Mouse (Mus musculus) ES-E14 (cell line): ENCODE results near the gene Lcp1. TPM values are rescaled to one million over a fixed set of nuclear protein-coding genes. Genes with fewer than 3 reads are reported as not detected.

Experiments used
- DNase-seq: peaks from one replicate; pipeline ENCODE4 v3.0.0-alpha.2; 2013; ENCODE audit warnings: low read depth, low spot score
- H3K27ac ChIP-seq: 2 replicates; pipeline ENCODE4 v1.5.1; 2012; ENCODE audit warnings: low read depth, mild to moderate bottlenecking, low read length, moderate library complexity, mixed read lengths; ENCODE audit not compliant: poor library complexity, insufficient read depth, severe bottlenecking
- H3K36me3 ChIP-seq: 2 replicates; pipeline ENCODE4 v1.6.1; 2012; ENCODE audit warnings: mild to moderate bottlenecking, low read length, moderate library complexity, mixed read lengths; ENCODE audit not compliant: control insufficient read depth, poor library complexity, insufficient read depth, severe bottlenecking
- H3K4me1 ChIP-seq, 2 experiments: fragments of 150-350 bp in 1 of 2; sonication (generic) in 1 of 2; 2 replicates each; pipeline ENCODE4 v1.6.1; 2012; ENCODE audit warnings: low read length in 2 of 2, mild to moderate bottlenecking in 1 of 2, mixed read lengths in 1 of 2; ENCODE audit not compliant: control insufficient read depth in 2 of 2, insufficient read depth in 2 of 2, poor library complexity in 1 of 2
- H3K4me3 ChIP-seq, 2 experiments: fragments of 150-350 bp in 1 of 2; sonication (generic) in 1 of 2; 2 replicates each; pipeline ENCODE4 v1.5.1; 2012; ENCODE audit warnings: low read length in 2 of 2, low read depth in 1 of 2, mild to moderate bottlenecking in 1 of 2, mixed read lengths in 1 of 2; ENCODE audit not compliant: insufficient read depth in 1 of 2, poor library complexity in 1 of 2, severe bottlenecking in 1 of 2
- H3K9ac ChIP-seq: 2 replicates; pipeline ENCODE4 v1.6.1; 2012; ENCODE audit warnings: low read depth, mild to moderate bottlenecking, low read length, mixed read lengths; ENCODE audit not compliant: poor library complexity, insufficient read depth, severe bottlenecking
- H3K9me3 ChIP-seq: fragments of 150-350 bp; sonication (generic); 2 replicates; pipeline ENCODE4 v1.6.1; 2012; ENCODE audit warnings: low read depth, mild to moderate bottlenecking, low read length; ENCODE audit not compliant: control insufficient read depth, insufficient read depth
- CHD2 ChIP-seq: IDR thresholded peaks from 2 replicates; pipeline ENCODE4 v1.6.1; 2014; ENCODE audit warnings: mild to moderate bottlenecking, low read depth, low read length, inconsistent platforms
- HCFC1 ChIP-seq: IDR thresholded peaks from 2 replicates; pipeline ENCODE4 v1.6.1; 2012; ENCODE audit warnings: low read length, inconsistent platforms, borderline replicate concordance; ENCODE audit not compliant: insufficient read depth
- MAFK ChIP-seq: IDR thresholded peaks from 2 replicates; pipeline ENCODE4 v1.6.1; 2014; ENCODE audit warnings: mild to moderate bottlenecking, low read depth, low read length, inconsistent platforms; ENCODE audit not compliant: insufficient read depth
- ZC3H11A ChIP-seq: IDR thresholded peaks from 2 replicates; pipeline ENCODE4 v1.6.1; 2012; ENCODE audit warnings: low read depth, mild to moderate bottlenecking, inconsistent platforms, low read length, borderline replicate concordance
- ZNF384 ChIP-seq: IDR thresholded peaks from 2 replicates; pipeline ENCODE4 v1.6.1; 2012; ENCODE audit warnings: low read depth, low read length, inconsistent platforms
- in situ Hi-C, 2 experiments: fragments of 600-800 bp; cut with MboI; formaldehyde crosslinking; loops; one replicate each; pipeline ENCODE4 v1.15.1; 2025; ENCODE audit warnings: low sequenced_read_pairs in 2 of 2, inconsistent platforms in 1 of 2; ENCODE audit not compliant: unreplicated experiment in 2 of 2
- total RNA-seq: library from RNA; depleted of rRNA; stranded (reverse); fragments of 300-350 nt; gene quantifications from 2 replicates; pipeline ENCODE4 v1.2.3, GENCODE M21; 2012

Lcp1 gene
- total RNA-seq, 1 experiment: 2.8 TPM

- no peak overlapping the region for H3K27ac ChIP-seq
- H3K9ac ChIP-seq: no peak overlapping the region
- H3K4me1 ChIP-seq: no peaks in the 10 kb centered on the region
- H3K4me3 ChIP-seq: no peak overlapping the region
- H3K36me3 ChIP-seq: no peaks in the 10 kb centered on the region
- TF ChIP-seq MAFK (no peak), CHD2 (no peak), HCFC1 (no peak), ZNF384 (no peak), ZC3H11A (no peak)
- DNase-seq: no peak
- H3K9me3 ChIP-seq: no peaks in the 10 kb centered on the region
- in situ Hi-C loops: no loop called here
These were observed 33.4 kb downstream of the Lcp1 start for GRCm38 (mm10) chr14:75164345-75164744.

DNA sequence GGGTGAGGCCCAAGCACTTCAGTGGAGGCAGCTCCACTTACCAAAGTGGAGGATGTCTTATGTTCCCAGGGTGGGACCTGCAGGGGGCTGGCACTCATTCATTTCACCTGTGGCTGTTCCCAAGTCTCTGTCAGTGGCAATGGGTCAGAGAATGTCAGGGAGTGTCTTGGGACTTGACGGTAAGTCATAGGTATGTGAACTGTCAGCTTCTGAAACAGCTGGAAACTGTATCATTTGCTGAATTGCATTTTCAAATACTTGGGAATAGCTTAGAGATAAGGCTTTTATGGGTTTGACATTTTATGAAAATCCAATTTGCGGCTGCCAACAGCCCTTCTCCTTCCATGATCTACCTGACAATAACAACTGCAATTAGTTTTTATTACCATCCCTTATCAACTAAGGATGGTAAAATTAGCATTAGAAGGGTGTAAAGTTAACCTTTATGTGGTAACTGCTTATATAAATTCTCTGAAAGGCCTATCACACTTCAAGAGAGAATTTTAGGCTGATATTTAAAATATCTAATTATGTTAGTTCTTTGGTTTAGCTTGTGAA lies 34.8 kb downstream of the Lcp1 start:
- no peak for DNase-seq
- no peaks in the 10 kb centered on the region for H3K9me3 ChIP-seq
- no peaks in the 10 kb centered on the region for H3K4me1 ChIP-seq
- H3K36me3 ChIP-seq: no peaks in the 10 kb centered on the region
- no peak overlapping the region for H3K4me3 ChIP-seq
- TF ChIP-seq HCFC1 (no peak), CHD2 (no peak), ZNF384 (no peak), MAFK (no peak), ZC3H11A (no peak)
- H3K27ac ChIP-seq: no peak overlapping the region
- no peak overlapping the region for H3K9ac ChIP-seq
- in situ Hi-C loops: no loop called here

DNA sequence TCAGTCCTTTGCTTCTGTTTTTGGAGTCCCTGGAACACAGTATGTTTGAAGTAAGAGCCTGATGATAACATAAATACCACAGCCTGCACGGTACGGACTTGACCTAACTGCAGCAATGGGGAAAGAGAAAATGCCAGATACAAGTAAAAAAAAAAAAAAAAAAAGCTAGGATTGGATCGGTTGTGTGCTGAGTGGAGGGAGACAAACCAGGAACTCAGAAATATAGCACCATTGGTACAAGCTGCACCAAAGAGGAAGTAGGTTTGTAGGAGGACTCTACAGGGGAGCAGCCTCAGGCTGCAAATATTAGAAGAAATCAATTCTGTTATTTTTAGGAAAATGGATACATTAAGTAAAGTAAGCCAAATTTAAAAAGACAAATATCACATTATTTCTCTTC lies 37.6 kb downstream of the Lcp1 start:
- no peak overlapping the region for H3K27ac ChIP-seq
- no peak overlapping the region for H3K4me3 ChIP-seq
- H3K9ac ChIP-seq: no peak overlapping the region
- no peak for TF ChIP-seq ZNF384
- no peak for TF ChIP-seq ZC3H11A
- no peak for TF ChIP-seq HCFC1
- no peak for TF ChIP-seq CHD2
- TF ChIP-seq MAFK: no peak
- no peaks in the 10 kb centered on the region for H3K9me3 ChIP-seq
- no peaks in the 10 kb centered on the region for H3K4me1 ChIP-seq
- no peak for DNase-seq
- in situ Hi-C loops: no loop called here
- no peaks in the 10 kb centered on the region for H3K36me3 ChIP-seq

DNA sequence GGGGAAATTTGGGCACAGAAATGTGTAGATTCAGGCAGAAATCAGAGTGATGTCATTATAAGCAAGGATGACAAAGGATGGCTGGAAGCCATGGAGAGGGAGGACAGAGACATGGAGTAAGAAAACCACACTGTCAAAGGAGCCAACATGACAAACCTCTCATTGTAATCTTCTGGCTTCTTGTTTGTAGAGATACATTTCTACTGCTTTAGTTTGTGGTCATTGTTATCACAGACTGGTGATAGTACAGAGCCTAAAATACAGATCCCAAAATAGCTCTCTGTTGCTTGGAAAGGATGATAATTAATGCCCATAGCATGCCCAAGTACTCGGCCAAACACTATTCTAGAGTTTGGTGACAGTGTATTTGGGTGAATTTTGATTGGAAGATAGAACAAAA lies 39.6 kb downstream of the Lcp1 start:
- H3K4me1 ChIP-seq: no peaks in the 10 kb centered on the region
- no peak overlapping the region for H3K27ac ChIP-seq
- no peak for DNase-seq
- H3K9ac ChIP-seq: no peak overlapping the region
- no peak for TF ChIP-seq HCFC1
- H3K36me3 ChIP-seq: no peaks in the 10 kb centered on the region
- H3K4me3 ChIP-seq: no peak overlapping the region
- no peaks in the 10 kb centered on the region for H3K9me3 ChIP-seq
- in situ Hi-C loops: no loop called here

- no peaks in the 10 kb centered on the region for H3K9me3 ChIP-seq
- H3K36me3 ChIP-seq: no peaks in the 10 kb centered on the region
- H3K9ac ChIP-seq: no peak overlapping the region
- peaks cover 0 to 6% of the 10 kb centered on the region in 2 experiments; a peak in 2 of 4 replicates for H3K4me1 ChIP-seq
- in situ Hi-C loops: no loop called here
- no peak for DNase-seq
- H3K27ac ChIP-seq: no peak overlapping the region
- TF ChIP-seq ZNF384 (no peak), ZC3H11A (no peak), MAFK (no peak), HCFC1 (no peak)
- H3K4me3 ChIP-seq: no peak overlapping the region
These were observed 43.4 kb downstream of the Lcp1 start for GRCm38 (mm10) chr14:75174296-75174695.
